Mouse (Mus musculus) adrenal gland, adult (tissue): Measurements from ENCODE around the gene Sema3b.

Experiments used
- DNase-seq, 2 experiments: peaks; one replicate each; pipeline ENCODE4 v3.0.0; 2022 to 2023; ENCODE audit warnings: low spot score in 1 of 2; ENCODE audit not compliant: inconsistent age in 2 of 2

The Sema3b gene

DNA sequence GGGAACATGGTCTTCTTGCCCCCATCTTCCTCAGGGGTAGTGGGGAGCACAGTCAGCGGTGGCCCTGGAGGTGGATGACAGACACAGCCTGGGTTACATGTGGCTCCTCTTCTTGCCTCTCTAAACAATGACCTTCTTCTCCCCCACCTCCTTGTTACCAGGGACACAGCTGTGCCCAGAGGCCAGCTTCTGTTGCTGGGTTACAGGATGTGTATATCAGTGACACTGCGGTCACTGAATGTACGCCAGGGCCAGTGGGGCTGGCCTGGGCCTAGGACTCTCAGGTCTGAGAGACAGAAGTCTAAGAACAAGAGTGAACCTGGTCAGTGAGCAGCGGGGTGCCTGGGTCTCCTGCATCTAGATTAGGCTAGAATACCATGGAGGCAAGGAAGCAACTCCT is 6.0 kb upstream of the Sema3b start:
- DNase-seq, result no peak

DNA sequence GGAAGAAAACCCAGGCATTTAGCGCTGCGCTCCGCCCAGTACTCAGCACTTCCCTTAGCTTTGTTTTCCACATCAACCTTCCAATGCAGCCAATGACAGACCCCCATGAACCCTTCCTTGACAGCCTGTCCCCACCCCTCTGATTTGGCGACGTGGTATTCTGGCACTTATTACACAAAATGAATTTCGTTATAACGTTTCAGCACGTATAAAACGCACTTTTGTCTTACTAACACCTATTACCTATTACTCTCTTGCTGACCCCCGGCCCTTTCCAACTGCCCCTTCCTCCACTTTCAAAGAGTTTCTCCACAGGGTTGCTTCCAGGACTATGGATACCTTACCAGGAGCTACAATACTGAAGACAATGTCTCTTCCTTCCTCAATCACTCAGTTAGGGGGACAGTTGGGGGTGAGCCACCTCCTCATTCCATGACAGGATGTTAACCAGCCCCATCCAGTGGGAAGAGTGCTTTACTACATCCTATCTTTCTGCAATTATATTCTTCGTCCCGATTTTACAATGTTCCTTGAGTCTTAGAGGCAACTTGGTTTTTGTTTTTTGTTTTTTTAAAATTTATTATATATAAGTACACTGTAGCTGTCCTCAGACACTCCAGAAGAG is 4.0 kb upstream of the Sema3b start:
- DNase-seq, result no peak

DNA sequence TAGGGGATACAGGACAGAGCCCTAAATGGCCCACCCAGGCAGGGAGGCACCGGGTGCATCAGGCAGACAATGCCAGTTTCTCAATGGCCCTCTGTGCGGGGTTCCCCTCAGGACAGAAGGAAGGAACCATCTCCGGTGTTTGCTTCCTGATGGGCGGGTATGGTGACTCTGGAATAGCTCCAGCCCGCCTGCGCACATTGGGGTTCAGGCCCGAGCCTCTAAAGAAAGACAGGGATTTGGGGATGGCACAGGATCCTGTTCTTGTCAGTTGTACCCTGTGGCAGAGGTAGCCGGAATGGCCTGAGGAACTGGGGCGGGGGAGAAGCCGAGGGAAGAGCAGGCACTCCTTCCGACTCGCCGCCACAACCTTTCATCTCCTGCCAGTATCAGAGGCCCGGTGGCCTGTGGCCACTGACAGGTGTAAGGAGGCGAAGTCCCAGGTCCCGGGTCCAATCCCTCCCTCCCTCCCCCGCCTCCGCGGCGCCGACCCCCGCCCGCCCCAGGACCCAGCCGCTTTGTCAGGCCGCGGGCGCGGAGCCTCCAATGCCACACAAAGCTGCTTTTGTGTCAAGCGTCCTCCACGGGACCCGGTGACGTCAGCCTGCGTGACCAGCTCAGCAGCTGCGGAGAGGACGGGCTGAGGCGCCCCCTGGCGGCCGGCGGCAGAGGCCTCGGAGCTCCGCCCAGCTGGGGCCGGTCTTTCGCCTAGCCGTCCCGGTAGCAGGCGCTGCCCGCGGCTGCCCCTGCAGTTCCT is 3.3 kb upstream of the Sema3b start:
- peak; percentile 99 for DNase-seq

DNA sequence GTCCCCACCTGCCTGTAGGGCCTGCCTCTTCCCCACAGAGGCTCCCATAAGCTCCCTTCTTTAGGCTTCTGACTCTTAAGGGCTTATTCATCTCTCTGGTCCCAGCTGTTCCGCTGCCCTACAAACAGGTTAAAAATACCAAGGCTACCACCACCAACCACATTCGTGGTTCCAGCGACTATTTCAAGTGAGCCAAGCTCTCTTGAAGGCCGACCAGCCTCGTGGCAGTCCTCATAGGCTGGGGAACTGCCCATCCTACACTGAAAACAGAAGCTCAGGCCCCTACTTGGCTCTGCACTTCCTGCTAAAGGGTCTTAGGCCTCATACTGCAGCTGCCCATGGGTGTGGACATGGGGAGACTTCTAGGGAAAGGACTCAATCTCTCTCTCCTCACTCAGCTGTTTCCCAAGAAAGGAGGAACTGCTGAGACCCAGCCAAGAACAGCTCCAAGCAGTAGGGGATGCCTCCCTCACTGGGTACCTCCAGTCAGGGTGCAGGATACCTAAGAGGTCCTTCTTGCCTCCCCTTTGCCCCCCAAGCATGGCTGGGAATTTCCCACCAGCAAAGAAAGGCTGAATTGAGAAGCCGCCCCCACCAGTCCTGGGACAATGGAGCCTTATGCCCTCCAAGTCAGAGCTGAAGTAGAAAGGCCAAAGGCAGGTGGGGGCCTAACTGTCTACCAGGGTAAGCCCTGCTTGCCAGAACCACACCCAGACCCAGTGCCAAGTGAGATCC is 2.6 kb upstream of the Sema3b start:
- DNase-seq, result no peak

DNA sequence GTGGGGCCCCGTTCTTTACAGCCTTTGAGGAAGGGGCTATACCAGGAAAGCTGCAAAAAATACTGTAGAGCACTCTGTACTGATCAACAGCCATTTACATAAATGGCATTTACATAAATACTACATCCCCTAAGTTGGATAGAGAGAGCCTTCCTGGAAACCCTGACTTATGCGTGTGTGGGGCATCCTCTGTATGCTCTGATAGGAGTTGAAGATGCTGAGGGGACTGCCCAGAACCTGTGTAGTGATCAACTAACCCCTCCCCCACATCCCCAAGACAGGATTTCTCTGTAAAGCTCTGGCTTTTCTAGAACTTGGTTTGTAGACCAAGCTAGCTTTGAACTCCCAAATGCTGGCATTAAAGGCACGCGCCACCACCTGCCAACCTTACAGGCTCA is 403 bp upstream of the Sema3b start:
- DNase-seq, result no peak

DNA sequence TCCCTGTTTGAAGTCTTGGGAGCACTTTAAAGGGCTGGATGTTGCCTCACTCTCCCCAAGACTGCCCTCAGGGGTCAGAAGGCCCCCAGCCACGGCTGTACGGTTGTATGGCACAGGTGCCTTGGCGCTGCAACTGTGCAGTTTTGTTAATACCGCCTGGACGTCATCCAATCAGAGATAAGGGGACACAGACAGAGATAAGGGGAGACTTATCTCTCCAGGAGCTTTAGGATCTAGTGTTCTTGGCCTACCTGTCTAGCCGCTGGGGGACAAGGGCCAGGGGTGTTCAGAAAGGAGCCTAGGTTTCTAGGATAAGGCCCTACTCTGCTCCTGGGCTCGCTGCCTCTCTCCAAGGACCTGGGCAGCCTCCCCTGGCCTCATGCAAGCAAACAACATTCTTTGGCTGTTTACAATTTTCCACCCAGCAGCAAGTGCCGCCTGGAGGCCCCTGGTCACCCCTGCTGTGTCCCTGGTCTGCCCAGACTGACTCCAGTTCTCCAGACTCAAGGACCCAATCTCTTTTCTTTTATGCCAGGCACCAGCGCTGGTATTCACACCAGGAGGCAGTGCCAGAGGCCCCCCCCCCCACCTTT is 1.3 kb downstream of the Sema3b start:
- no peak for DNase-seq

DNA sequence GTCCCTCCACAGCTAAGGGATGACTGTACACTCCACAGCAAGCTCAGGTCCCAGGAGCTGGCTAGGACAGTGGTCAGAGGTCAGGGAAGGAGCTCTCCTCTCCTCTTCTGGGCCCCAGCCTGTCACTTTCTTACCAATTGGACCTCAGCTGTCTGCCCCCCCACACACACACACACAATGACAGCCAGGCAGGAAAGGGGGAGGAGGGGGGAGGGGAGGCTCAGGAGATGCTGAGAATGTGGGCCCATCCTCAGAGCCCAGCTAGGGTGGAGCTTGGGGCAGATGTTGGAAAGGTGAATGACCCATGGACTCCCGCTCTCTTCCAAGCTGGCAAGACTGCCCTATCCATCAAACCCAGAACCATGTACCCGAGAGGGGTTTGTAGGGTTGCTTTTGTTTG is 2.0 kb downstream of the Sema3b start:
- DNase-seq, result no peak

DNA sequence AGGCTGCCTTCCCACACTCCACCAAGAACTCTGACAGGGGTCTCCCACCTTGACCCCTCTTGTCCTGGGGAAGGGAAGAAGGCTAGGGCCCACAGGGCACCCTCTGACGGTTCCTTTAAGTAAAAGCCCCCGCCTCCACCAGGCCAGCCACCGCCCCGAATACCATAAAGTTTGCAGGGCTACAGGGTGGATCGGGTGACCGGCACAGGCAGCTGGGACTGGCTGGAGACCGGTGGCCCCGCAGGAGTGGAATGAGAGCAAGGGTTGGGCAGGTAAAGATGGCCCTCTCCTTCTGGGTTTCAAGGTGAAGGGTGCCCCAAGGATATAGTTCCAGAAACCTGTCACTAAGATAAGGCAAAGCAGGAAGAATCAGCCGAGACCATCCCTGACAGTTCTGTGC is 2.4 kb downstream of the Sema3b start:
- DNase-seq, result no peak

DNA sequence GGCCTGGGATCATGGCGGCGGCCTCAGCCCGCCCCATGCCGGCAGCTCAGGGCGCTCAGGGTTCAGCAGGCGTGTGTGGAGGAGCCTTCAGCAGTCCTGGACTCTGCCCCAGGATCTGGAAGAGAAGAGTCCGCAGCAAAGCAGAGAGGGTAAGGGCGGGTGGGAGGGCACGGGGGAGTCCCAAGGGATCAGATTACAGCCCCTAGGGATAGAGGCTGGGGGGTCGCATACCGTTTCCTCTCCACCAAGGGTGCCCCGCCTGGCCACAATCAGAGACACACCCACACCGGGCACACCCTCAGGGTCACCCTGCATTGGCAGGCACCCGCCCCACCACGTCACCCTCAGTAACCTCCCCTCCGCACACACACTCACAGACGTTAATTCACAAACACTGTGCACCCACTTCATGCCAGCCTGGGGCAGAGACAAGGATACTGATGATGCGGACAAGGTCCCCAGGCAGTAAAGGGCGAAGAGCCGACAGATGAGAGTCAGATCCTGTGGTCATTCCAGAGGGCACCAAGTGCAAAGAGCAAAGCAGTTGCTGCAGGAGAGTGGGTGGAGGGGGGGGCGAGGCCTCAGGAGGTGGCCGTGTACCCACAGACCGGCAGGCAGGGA is 3.9 kb downstream of the Sema3b start:
- peak in 1 of 2 experiments; percentile 69 for DNase-seq

DNA sequence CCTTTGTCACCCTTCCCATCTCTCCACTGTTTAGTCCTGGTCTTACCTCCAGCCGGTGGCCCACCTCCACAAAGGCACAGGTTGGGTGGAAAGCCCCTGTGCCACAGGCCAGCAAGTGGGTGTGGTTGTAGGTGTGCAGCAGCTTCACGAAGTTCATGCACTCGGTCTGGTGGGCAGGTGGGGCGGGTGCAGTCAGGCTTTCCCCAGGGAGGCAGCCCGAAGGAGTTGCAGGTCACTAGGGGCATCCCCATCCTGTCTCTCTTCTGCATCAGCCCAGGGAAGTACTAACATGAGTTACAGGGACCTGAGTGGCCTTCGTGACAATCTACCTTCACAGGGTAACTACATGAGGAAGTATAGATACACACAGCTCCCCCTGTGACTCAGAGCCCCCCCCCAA is 5.8 kb downstream of the Sema3b start:
- DNase-seq, result no peak

DNA sequence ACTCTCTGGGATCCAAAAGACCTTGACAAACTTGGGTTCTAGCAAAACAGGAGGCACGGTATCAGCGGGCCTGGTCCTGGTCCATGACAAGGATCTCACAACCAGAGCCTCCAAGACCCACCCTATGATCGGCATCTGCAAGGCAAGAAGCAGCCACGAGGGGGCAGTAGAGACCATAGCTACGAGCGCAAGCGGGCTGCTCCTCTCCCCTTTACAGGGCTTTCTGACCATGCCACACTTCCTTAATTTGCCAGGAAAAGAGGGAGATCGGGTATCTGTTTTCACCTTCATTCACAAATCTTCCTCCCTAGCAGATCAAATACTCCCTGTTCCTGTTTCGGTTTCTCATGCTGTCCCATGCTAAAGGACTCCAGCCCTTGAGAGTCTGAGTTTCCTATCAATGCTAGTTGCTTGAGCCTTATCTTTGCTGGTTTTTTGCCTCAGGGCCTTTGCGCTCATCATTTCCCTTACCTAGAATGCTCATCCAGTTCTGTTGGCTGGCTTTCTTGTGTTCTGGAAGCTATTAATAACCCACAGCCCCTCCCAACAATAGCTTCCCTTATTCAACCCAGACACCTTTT is 6.9 kb downstream of the Sema3b start:
- DNase-seq, result peak; percentile 90 to 97

DNA sequence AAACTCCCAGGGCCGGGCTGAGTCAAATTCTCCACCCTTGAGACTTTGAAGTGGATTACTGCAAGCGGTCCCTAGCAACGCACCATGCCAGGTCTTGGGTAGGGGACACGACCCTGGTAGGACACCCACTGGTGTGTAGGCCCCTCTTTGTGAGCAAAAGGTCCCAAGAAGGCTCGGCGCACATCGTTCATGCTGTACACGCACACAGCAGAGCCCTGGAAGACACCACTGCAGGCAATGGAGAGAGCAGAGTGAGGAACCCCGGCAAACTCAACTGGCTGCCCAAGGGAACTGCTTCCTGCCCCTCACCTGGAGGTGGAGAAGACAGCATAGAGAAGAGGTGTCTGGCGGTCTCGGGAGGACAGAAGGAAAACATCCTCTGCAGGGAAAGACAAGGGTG is 7.8 kb downstream of the Sema3b start:
- DNase-seq, result no peak

DNA sequence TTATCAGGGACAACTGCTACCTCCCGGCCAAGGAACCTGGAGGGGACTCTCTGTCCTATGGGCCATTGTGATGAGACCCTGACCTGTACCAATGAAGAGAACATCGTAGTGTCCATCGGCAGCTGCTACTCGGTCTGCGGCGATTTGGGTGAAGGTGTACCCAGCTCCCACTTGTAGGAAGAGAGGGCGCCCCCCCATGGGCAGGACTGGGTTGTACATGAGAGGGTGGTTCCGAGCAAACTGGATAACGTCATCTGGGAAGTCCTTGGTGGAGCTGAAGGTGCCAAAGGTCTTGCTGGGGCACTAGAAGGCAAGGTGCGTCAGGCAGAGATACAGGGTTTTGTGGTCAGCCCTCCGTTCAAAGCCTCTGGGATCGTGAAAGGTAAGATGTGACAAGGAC is 8.3 kb downstream of the Sema3b start:
- DNase-seq, result no peak

DNA sequence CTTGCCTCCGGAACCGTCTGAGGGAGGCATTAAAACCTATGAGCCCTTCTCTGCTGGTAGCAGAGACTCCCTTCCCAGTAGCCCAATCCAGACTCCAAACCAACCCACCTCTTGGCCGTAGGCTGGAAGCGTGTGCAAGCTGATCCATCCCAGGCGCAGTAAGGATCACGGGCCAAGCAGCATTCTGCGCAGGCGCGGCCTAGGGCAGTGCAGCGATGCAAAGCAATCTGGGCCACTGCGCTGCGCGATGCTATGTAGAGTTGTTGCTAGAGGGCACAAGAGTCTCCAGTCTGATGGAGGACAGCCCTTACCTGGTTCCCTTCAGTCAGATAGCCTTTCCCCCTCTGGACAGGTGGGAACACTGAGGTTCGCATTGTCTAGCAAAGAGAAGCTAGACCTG is 9.2 kb downstream of the Sema3b start:
- no peak for DNase-seq

DNA sequence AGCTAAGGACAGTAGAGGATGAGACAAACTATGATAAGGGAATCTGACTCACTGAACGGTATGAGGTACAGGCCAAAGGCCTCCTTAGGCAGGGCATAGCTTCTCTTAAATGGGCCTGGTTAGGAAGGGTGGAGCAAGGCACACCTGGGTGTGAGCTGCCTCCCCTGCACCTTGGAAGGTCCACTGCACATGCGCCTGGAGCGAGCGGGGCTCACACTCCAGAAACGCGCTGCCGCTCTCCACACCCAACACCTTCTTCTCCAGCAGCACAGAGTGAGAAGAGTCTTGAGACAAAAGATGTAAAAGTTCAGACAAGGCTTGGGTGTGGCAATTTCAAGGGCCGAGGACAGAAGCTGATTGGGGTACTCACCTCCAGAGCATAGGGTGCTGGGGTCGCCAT is 9.6 kb downstream of the Sema3b start:
- no peak for DNase-seq

DNA sequence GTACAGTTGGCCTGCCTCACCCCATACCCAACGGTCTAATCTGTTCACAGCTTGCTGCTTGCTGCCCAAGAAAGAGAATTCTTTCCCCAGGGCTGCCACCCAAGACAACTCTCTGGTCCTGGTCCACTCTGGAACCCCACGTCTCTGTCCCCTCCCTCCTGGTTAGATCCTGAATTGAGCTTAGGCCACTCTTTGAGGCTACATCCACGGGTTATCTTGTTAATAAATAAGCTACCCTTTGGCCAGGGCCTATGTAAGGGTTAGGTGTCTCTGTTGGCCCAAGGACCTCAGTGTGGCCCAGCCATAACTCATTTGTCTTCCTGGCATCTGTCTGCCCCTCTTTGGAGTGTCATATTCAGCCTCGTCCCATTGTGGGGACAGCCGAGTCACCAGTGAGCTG is 10.6 kb downstream of the Sema3b start:
- DNase-seq, result no peak

DNA sequence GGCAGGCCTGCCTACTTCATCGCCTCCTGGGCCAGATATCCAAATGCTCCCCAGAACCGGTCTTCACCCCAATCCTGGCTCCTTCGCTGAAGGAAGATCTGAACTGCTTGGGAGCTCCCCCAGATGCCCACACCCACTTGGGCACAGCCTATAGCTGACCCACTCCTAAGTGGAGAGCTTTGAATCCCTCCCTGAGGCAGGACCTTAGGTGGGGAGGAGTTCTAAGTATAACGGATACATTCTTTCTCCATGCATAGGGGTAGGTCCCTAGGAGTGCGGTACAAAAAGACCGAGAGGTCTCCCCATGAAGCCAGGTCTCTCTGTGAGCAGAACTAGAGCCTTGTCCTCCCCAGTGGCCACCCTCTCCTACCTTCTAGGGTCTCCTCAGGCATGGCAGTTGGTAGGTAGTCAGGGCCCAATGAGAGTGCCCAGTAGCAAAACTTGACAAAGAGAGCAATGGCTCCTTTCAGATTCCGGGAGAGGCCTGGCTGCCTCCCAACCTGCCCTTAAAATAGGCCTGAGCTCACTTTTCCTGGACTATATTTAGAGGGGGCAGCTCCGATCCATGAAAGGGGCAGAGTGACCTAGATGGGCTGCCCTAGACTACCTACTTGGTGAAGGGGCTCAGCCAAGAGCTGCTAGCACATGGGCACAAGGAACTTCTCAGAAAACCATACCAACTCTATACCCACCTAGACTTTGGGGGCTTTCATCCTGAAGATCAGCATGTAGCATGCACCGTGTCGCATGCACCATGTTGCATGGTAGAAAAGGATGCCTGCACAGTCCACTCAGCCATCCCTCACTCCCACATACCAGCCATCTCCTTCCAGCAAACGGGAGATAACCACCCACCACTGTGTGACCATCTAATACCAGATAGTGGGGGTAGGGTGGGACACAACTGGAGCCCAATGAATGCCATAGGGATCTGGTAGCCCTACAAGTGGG is 12.1 kb downstream of the Sema3b start:
- peak in 1 of 2 experiments; percentile 60 for DNase-seq

DNA sequence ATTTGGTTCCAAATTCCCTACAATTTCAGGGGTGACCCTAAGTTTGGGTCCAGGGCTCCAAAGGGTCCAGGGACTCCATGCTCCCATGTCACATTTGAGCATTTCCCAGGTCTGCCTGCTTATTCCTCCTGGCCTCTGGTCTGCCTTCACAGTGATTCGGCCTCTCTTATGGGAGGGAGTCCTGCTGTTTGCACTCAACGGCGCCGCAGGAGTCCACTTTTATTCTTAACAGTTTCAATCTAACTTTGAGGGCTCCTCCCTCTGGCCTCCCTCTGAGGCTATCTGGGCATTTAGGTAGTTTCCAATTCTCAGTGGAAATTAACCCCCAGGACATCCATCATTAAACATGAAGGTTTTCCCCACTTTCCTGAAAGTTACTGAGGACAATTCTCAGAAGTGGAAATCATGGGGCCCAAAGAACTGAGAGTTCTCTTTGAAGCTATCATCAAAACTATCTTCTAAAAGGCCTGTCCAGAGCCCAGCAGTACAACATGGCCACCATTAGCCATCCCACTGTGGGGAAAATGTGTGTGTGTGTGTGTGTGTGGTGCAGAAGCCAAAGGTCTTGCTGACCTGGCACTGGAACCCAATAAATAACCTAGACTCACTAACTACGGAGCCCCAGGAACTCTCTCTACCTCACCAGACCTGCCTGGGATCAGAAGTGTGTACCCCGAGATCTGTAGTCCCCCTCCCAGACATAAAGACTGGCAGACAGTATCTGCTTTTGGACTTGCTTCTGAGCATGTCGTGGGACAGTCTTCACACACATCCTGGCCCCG is 14.6 kb downstream of the Sema3b start:
- DNase-seq, result no peak
